Mouse (Mus musculus) small intestine, adult 10 weeks (tissue): Measurements from ENCODE around the gene Cr2. TPM values are rescaled to one million over a fixed set of nuclear protein-coding genes. Genes with fewer than 3 reads are reported as not detected.

Source experiments
- polyA plus RNA-seq: library from polyadenylated mRNA; stranded (reverse); fragments of 350-450 nt; fragmentation: Illumina TruSeq; extraction: RNeasy Lipid Tissue Mini Kit (QIAGEN cat#74804); gene quantifications from one replicate; pipeline ENCODE4 v1.2.3, GENCODE M21; 2014; ENCODE audit warnings: low replicate concordance

Cr2 gene
- 10.2 TPM for polyA plus RNA-seq

DNA sequence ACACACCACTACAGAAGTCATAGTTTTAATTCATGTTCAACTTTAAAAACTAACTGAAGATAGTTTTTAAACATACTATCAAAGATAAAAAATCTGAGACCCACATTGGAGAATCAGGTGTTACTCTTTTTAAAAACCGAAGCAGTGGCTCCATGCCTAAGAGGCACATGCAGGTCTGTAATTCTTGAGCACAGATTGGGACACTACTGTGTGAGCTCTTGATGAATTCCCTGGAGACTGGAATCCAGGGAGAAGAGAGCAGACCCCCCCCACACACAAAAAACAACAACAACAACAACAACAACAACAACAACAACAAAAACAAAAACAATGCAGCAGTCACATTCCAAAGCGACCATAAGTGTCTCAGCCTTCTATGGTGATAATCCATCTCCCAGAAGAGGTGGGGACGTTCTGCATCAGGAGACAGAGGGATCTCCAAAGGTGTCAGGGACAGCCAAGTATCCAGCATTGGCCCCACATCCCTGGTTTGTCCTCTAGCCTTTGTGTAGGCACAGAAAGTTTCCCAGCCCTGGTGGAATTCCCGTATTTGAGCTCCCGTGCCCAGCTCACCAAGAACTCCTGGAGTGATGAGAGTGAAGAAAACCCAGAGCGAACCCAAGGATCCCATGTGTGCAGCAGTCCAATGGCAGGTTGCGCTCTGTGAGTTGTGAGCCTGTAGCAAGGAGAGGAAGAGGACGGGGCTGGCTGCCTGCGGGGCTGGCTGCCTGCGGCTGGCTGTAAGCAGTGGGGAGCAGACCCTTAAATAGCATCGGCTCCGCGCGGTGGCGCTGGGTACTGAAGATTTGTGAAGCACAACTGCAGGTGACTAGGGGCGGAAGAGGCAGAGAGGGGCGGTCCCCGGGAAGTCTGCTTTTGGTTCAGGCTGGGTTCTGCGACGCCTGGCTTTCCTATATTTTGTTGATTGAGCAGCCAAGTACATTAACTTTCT lies at the start of gene Cr2:
Gene Cr2, minus strand, starts transcription at position 737 of the 952 bp plus-strand sequence.

DNA sequence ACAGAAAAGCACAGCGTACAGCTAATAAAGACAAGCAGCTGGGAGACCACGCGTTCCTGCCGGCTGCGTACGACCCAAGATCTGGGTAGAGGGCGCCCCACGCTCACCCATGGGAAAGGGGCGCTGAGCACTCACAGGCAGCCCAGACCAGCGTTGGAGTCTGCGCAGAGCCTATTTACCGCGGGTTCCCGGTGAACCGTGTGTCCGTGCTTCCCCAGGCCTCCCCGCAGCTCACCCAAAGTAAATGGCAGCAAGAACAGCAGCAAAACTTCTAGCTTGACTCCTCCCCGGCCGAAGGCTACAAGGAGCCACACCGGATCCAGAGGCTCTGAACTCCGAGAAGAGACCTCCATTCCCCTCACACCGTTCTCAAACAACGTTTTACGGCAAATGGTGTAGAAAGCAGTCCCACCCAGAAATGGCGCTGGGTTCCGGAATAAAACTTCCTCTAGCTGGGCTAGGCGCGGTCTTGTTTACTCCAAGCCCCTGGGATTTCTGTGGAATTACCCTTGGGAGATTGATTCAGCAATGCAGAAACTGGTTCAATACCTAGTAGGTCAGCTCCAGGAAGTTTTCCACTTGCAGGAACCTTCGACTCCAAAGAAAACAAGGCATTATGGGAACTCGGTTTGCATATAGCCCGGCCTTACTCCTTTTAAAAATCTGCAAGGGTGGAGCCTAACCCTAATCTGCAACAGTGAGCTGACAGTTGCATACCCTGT lies 45.4 kb downstream of the Cr2 start, which contains the start of gene Cr1l:
Gene Cr1l, minus strand, starts transcription at position 634 of the 722 bp plus-strand sequence.

DNA sequence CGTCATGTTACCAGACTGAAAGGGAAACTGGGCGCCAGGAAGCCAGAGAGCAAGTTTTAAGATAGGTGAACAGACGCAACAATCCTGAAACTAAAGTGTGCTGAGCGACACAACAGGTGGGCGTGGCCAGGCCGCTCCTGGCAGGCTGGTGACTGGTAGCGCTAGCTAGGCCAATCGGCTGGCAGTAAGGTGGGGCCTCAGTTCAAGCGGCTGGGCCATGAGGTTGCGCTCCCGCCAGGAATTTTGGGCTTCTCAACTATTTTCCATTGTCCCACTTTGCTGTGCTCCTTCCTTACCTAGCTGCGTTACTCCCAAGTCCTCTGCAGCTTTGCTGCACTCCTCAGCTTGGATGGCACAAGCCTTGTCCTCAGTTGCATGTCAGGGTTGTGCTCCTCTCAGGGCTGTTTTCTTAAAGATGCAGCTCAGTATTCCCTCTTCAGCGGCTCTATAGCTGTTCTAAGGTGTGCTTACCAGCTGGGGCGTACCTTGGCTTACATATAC lies 84.2 kb downstream of the Cr2 start, which contains the start of gene Cd46:
Gene Cd46, minus strand, starts transcription at position 30 of the 501 bp plus-strand sequence.

Other genes with a start within 250 kb of the Cr2 start
- 19.8 TPM for gene Cd34, start 237.9 kb downstream of the Cr2 start, polyA plus RNA-seq
- 7.6 TPM for gene Cd46, start 84.5 kb downstream of the Cr2 start, polyA plus RNA-seq
- 171 TPM for gene Cr1l, start 45.1 kb downstream of the Cr2 start, polyA plus RNA-seq